Mouse (Mus musculus): Measurements from ENCODE around the gene Gm10974. TPM values are rescaled to one million over a fixed set of nuclear protein-coding genes. Genes with fewer than 3 reads are reported as not detected.
A peak's percentile ranks its signal among the peaks of the same experiment; 100 is the strongest.

The Gm10974 gene
- polyA plus RNA-seq, 1 experiment, result not detected

GRCm38 (mm10) chr7:66349670-66350069 lies 16.0 kb upstream of the Gm10974 start:
- H3K4me3 ChIP-seq (ENCODE audit: insufficient read depth, poor library complexity, severe bottlenecking), result no peak overlapping the region
- H3K27me3 ChIP-seq (ENCODE audit: control insufficient read depth, insufficient read depth, insufficient read length), result no peaks in the 10 kb centered on the region
- TF ChIP-seq CTCF (IDR thresholded peaks at IDR 0.05; ENCODE audit: control insufficient read depth, insufficient read depth, insufficient read length) (no peak), FOSL1 (IDR thresholded peaks at IDR 0.05; ENCODE audit: insufficient read depth, low read length, poor library complexity, severe bottlenecking) (no peak), USF1 (IDR thresholded peaks at IDR 0.05; ENCODE audit: low read depth) (no peak), MYOG (IDR thresholded peaks at IDR 0.05; ENCODE audit: control insufficient read depth, extremely low read depth, insufficient read length) (no peak), CEBPB (IDR thresholded peaks at IDR 0.05; ENCODE audit: low read depth) (no peak), MYOD1 (IDR thresholded peaks at IDR 0.05; ENCODE audit: control insufficient read depth, insufficient read length, low read depth) (no peak), MAX (IDR thresholded peaks at IDR 0.05) (no peak)
- peaks cover 17% of the 10 kb centered on the region for H3K36me3 ChIP-seq (ENCODE audit: control insufficient read depth, insufficient read depth)
- H3K79me2 ChIP-seq (ENCODE audit: control insufficient read depth, insufficient read depth), result peaks cover 97% of the 10 kb centered on the region
- peaks cover 56% of the 10 kb centered on the region for H3K79me3 ChIP-seq (ENCODE audit: low read depth)
- no peak overlapping the region for H3ac ChIP-seq (ENCODE audit: control insufficient read depth, insufficient read length, low read depth)

- H3K36me3 ChIP-seq (ENCODE audit: control insufficient read depth, insufficient read depth), result peaks cover 20% of the 10 kb centered on the region
- H3K79me2 ChIP-seq (ENCODE audit: control insufficient read depth, insufficient read depth), result peaks cover 97% of the 10 kb centered on the region
- peaks cover 60% of the 10 kb centered on the region for H3K79me3 ChIP-seq (ENCODE audit: low read depth)
- no peaks in the 10 kb centered on the region for H3K27me3 ChIP-seq (ENCODE audit: control insufficient read depth, insufficient read depth, insufficient read length)
- no peak overlapping the region for H3K4me3 ChIP-seq (ENCODE audit: insufficient read depth, poor library complexity, severe bottlenecking)
- TF ChIP-seq CTCF (IDR thresholded peaks at IDR 0.05; ENCODE audit: control insufficient read depth, insufficient read depth, insufficient read length) (no peak), FOSL1 (IDR thresholded peaks at IDR 0.05; ENCODE audit: insufficient read depth, low read length, poor library complexity, severe bottlenecking) (no peak), MYOG (IDR thresholded peaks at IDR 0.05; ENCODE audit: control insufficient read depth, extremely low read depth, insufficient read length) (no peak), USF1 (IDR thresholded peaks at IDR 0.05; ENCODE audit: low read depth) (no peak), CEBPB (IDR thresholded peaks at IDR 0.05; ENCODE audit: low read depth) (no peak), MAX (IDR thresholded peaks at IDR 0.05) (no peak), MYOD1 (IDR thresholded peaks at IDR 0.05; ENCODE audit: control insufficient read depth, insufficient read length, low read depth) (no peak)
- H3ac ChIP-seq (ENCODE audit: control insufficient read depth, insufficient read length, low read depth), result no peak overlapping the region
Observed at GRCm38 (mm10) chr7:66351074-66351473, 14.6 kb upstream of the Gm10974 start.

GRCm38 (mm10) chr7:66354911-66355310 lies 10.8 kb upstream of the Gm10974 start:
- Histone ChIP-seq H3ac (ENCODE audit: control insufficient read depth, insufficient read length, low read depth) (no peak overlapping the region), H3K4me3 (ENCODE audit: insufficient read depth, poor library complexity, severe bottlenecking) (no peak overlapping the region), H3K27me3 (ENCODE audit: control insufficient read depth, insufficient read depth, insufficient read length) (no peaks in the 10 kb centered on the region), H3K79me3 (ENCODE audit: low read depth) (peaks cover 84% of the 10 kb centered on the region), H3K79me2 (ENCODE audit: control insufficient read depth, insufficient read depth) (peaks cover 89% of the 10 kb centered on the region), H3K36me3 (ENCODE audit: control insufficient read depth, insufficient read depth) (peaks cover 23% of the 10 kb centered on the region)
- TF ChIP-seq MYOD1 (IDR thresholded peaks at IDR 0.05; ENCODE audit: control insufficient read depth, insufficient read length, low read depth), result no peak

- Histone ChIP-seq H3K27me3 (ENCODE audit: control insufficient read depth, insufficient read depth, insufficient read length) (no peaks in the 10 kb centered on the region), H3K4me3 (ENCODE audit: insufficient read depth, poor library complexity, severe bottlenecking) (no peak overlapping the region), H3K36me3 (ENCODE audit: control insufficient read depth, insufficient read depth) (peaks cover 28% of the 10 kb centered on the region), H3K79me3 (ENCODE audit: low read depth) (peaks cover 83% of the 10 kb centered on the region), H3ac (ENCODE audit: control insufficient read depth, insufficient read length, low read depth) (no peak overlapping the region), H3K79me2 (ENCODE audit: control insufficient read depth, insufficient read depth) (peaks cover 84% of the 10 kb centered on the region)
- TF ChIP-seq MAX (IDR thresholded peaks at IDR 0.05) (no peak), MYOG (IDR thresholded peaks at IDR 0.05; ENCODE audit: control insufficient read depth, extremely low read depth, insufficient read length) (no peak), CEBPB (IDR thresholded peaks at IDR 0.05; ENCODE audit: low read depth) (no peak), MYOD1 (IDR thresholded peaks at IDR 0.05; ENCODE audit: control insufficient read depth, insufficient read length, low read depth) (no peak), USF1 (IDR thresholded peaks at IDR 0.05; ENCODE audit: low read depth) (no peak), FOSL1 (IDR thresholded peaks at IDR 0.05; ENCODE audit: insufficient read depth, low read length, poor library complexity, severe bottlenecking) (no peak), CTCF (IDR thresholded peaks at IDR 0.05; ENCODE audit: control insufficient read depth, insufficient read depth, insufficient read length) (no peak)
Observed at GRCm38 (mm10) chr7:66355791-66356522, 9.7 kb upstream of the Gm10974 start.

GRCm38 (mm10) chr7:66358461-66358860 lies 7.2 kb upstream of the Gm10974 start:
- Histone ChIP-seq H3K27me3 (ENCODE audit: control insufficient read depth, insufficient read depth, insufficient read length) (no peaks in the 10 kb centered on the region), H3K79me3 (ENCODE audit: low read depth) (peaks cover 74% of the 10 kb centered on the region), H3ac (ENCODE audit: control insufficient read depth, insufficient read length, low read depth) (no peak overlapping the region), H3K36me3 (ENCODE audit: control insufficient read depth, insufficient read depth) (peaks cover 43% of the 10 kb centered on the region), H3K4me3 (ENCODE audit: insufficient read depth, poor library complexity, severe bottlenecking) (no peak overlapping the region), H3K79me2 (ENCODE audit: control insufficient read depth, insufficient read depth) (peaks cover 74% of the 10 kb centered on the region)
- no peak for TF ChIP-seq MYOG (IDR thresholded peaks at IDR 0.05; ENCODE audit: control insufficient read depth, extremely low read depth, insufficient read length)
- TF ChIP-seq FOSL1 (IDR thresholded peaks at IDR 0.05; ENCODE audit: insufficient read depth, low read length, poor library complexity, severe bottlenecking), result no peak

- Histone ChIP-seq H3K79me2 (ENCODE audit: control insufficient read depth, insufficient read depth) (peaks cover 74% of the 10 kb centered on the region), H3K4me3 (ENCODE audit: insufficient read depth, poor library complexity, severe bottlenecking) (no peak overlapping the region), H3K36me3 (ENCODE audit: control insufficient read depth, insufficient read depth) (peaks cover 49% of the 10 kb centered on the region), H3K27me3 (ENCODE audit: control insufficient read depth, insufficient read depth, insufficient read length) (no peaks in the 10 kb centered on the region), H3K79me3 (ENCODE audit: low read depth) (peaks cover 76% of the 10 kb centered on the region), H3ac (ENCODE audit: control insufficient read depth, insufficient read length, low read depth) (no peak overlapping the region)
- no peak for TF ChIP-seq CEBPB (IDR thresholded peaks at IDR 0.05; ENCODE audit: low read depth)
- TF ChIP-seq USF1 (IDR thresholded peaks at IDR 0.05; ENCODE audit: low read depth), result no peak
- TF ChIP-seq CTCF (IDR thresholded peaks at IDR 0.05; ENCODE audit: control insufficient read depth, insufficient read depth, insufficient read length), result no peak
- TF ChIP-seq FOSL1 (IDR thresholded peaks at IDR 0.05; ENCODE audit: insufficient read depth, low read length, poor library complexity, severe bottlenecking), result peak; percentile 93
- TF ChIP-seq MAX (IDR thresholded peaks at IDR 0.05), result no peak
- TF ChIP-seq MYOD1 (IDR thresholded peaks at IDR 0.05; ENCODE audit: control insufficient read depth, insufficient read length, low read depth), result peak; percentile 17
- no peak for TF ChIP-seq MYOG (IDR thresholded peaks at IDR 0.05; ENCODE audit: control insufficient read depth, extremely low read depth, insufficient read length)
Observed at GRCm38 (mm10) chr7:66359044-66359443, 6.7 kb upstream of the Gm10974 start.
